Mouse (Mus musculus): ENCODE results near the gene Rps6ka1. TPM values are rescaled to one million over a fixed set of nuclear protein-coding genes. Genes with fewer than 3 reads are reported as not detected.
A peak's percentile ranks its signal among the peaks of the same experiment; 100 is the strongest.

The Rps6ka1 gene
- total and polyA plus RNA-seq, 2 experiments: 4.1 to 16.9 TPM

GRCm38 (mm10) chr4:133820806-133821560, 66.6 kb downstream of the Rps6ka1 start:
- peaks cover 4% of the 10 kb centered on the region; the same call in 1 of the 2 replicates for H3K4me1 ChIP-seq (ENCODE audit: control insufficient read depth, insufficient read depth, low read length)
- DNase-seq (ENCODE audit: extremely low read depth, low read depth, low spot score): no peak
- H3K36me3 ChIP-seq (ENCODE audit: control insufficient read depth, insufficient read depth, low read length): no peaks in the 10 kb centered on the region
- no peaks in the 10 kb centered on the region for H3K79me2 ChIP-seq (ENCODE audit: control insufficient read depth, insufficient read depth, low read length)
- H3K4me3 ChIP-seq (ENCODE audit: insufficient read depth, low read depth, low read length): no peak overlapping the region
- no peak overlapping the region; the same call in 1 of the 2 replicates for H3K9ac ChIP-seq (ENCODE audit: low read depth, low read length)
- no peaks in the 10 kb centered on the region for H3K27me3 ChIP-seq (ENCODE audit: control insufficient read depth, insufficient read depth, low read length)
- TF ChIP-seq POLR2A (IDR thresholded peaks at IDR 0.05; ENCODE audit: extremely low read depth, insufficient read depth, low read length): no peak
- no peak for TF ChIP-seq CTCF (IDR thresholded peaks at IDR 0.05; ENCODE audit: low read depth, low read length)
- 71% methylated on average over 9 of the region's 9 CpGs for WGBS
- H3K27ac ChIP-seq (replicated peaks; ENCODE audit: insufficient read depth, low read depth, low read length): no peak overlapping the region

- Histone ChIP-seq H3K9ac (ENCODE audit: low read depth, low read length) (no peak overlapping the region), H3K4me1 (ENCODE audit: control insufficient read depth, insufficient read depth, low read length) (peaks cover 8% of the 10 kb centered on the region), H3K27me3 (ENCODE audit: control insufficient read depth, insufficient read depth, low read length) (no peaks in the 10 kb centered on the region), H3K79me2 (ENCODE audit: control insufficient read depth, insufficient read depth, low read length) (no peaks in the 10 kb centered on the region), H3K36me3 (ENCODE audit: control insufficient read depth, insufficient read depth, low read length) (no peaks in the 10 kb centered on the region), H3K4me3 (ENCODE audit: insufficient read depth, low read depth, low read length) (no peak overlapping the region), H3K27ac (replicated peaks; ENCODE audit: insufficient read depth, low read depth, low read length) (no peak overlapping the region)
- no peak for TF ChIP-seq CTCF (IDR thresholded peaks at IDR 0.05; ENCODE audit: low read depth, low read length)
- no peak for TF ChIP-seq POLR2A (IDR thresholded peaks at IDR 0.05; ENCODE audit: extremely low read depth, insufficient read depth, low read length)
- no peak for DNase-seq (ENCODE audit: extremely low read depth, low read depth, low spot score)
- 66% methylated on average over 4 of the region's 4 CpGs for WGBS
Measured at GRCm38 (mm10) chr4:133820166-133820565, 67.4 kb downstream of the Rps6ka1 start.

GRCm38 (mm10) chr4:133817356-133817755, 70.2 kb downstream of the Rps6ka1 start:
- Histone ChIP-seq H3K27me3 (ENCODE audit: control insufficient read depth, insufficient read depth, low read length) (no peaks in the 10 kb centered on the region), H3K4me3 (ENCODE audit: insufficient read depth, low read depth, low read length) (no peak overlapping the region), H3K4me1 (ENCODE audit: control insufficient read depth, insufficient read depth, low read length) (peaks cover 8% of the 10 kb centered on the region), H3K27ac (replicated peaks; ENCODE audit: insufficient read depth, low read depth, low read length) (no peak overlapping the region), H3K36me3 (ENCODE audit: control insufficient read depth, insufficient read depth, low read length) (no peaks in the 10 kb centered on the region), H3K79me2 (ENCODE audit: control insufficient read depth, insufficient read depth, low read length) (no peaks in the 10 kb centered on the region), H3K9ac (ENCODE audit: low read depth, low read length) (no peak overlapping the region)
- WGBS: 93% methylated on average over 5 of the region's 5 CpGs
- no peak for DNase-seq (ENCODE audit: extremely low read depth, low read depth, low spot score)
- no peak for TF ChIP-seq CTCF (IDR thresholded peaks at IDR 0.05; ENCODE audit: low read depth, low read length)
- TF ChIP-seq POLR2A (IDR thresholded peaks at IDR 0.05; ENCODE audit: extremely low read depth, insufficient read depth, low read length): no peak

- Histone ChIP-seq H3K27ac (replicated peaks; ENCODE audit: insufficient read depth, low read depth, low read length) (no peak overlapping the region), H3K36me3 (ENCODE audit: control insufficient read depth, insufficient read depth, low read length) (no peaks in the 10 kb centered on the region), H3K9ac (ENCODE audit: low read depth, low read length) (peak overlapping the region; percentile 18; the same call in 1 of the 2 replicates), H3K27me3 (ENCODE audit: control insufficient read depth, insufficient read depth, low read length) (no peaks in the 10 kb centered on the region), H3K4me3 (ENCODE audit: insufficient read depth, low read depth, low read length) (no peak overlapping the region; the same call in 1 of the 2 replicates), H3K79me2 (ENCODE audit: control insufficient read depth, insufficient read depth, low read length) (no peaks in the 10 kb centered on the region), H3K4me1 (ENCODE audit: control insufficient read depth, insufficient read depth, low read length) (peaks cover 8% of the 10 kb centered on the region)
- peak; percentile 26 for DNase-seq (ENCODE audit: extremely low read depth, low read depth, low spot score)
- TF ChIP-seq CTCF (IDR thresholded peaks at IDR 0.05; ENCODE audit: low read depth, low read length): no peak
- TF ChIP-seq POLR2A (IDR thresholded peaks at IDR 0.05; ENCODE audit: extremely low read depth, insufficient read depth, low read length): no peak
- 24% methylated on average over 7 of the region's 7 CpGs for WGBS
Measured at GRCm38 (mm10) chr4:133816504-133816875, 71.1 kb downstream of the Rps6ka1 start.

- Histone ChIP-seq H3K79me2 (ENCODE audit: control insufficient read depth, insufficient read depth, low read length) (no peaks in the 10 kb centered on the region), H3K4me1 (ENCODE audit: control insufficient read depth, insufficient read depth, low read length) (peaks cover 8% of the 10 kb centered on the region), H3K9ac (ENCODE audit: low read depth, low read length) (peak overlapping the region; percentile 33; the same call in 1 of the 2 replicates), H3K4me3 (ENCODE audit: insufficient read depth, low read depth, low read length) (no peak overlapping the region; the same call in 1 of the 2 replicates), H3K36me3 (ENCODE audit: control insufficient read depth, insufficient read depth, low read length) (no peaks in the 10 kb centered on the region), H3K27me3 (ENCODE audit: control insufficient read depth, insufficient read depth, low read length) (no peaks in the 10 kb centered on the region), H3K27ac (replicated peaks; ENCODE audit: insufficient read depth, low read depth, low read length) (0 out of 2 replicates have a peak overlapping the region, but pooled peaks have one; percentile 34)
- TF ChIP-seq CTCF (IDR thresholded peaks at IDR 0.05; ENCODE audit: low read depth, low read length) (no peak), POLR2A (IDR thresholded peaks at IDR 0.05; ENCODE audit: extremely low read depth, insufficient read depth, low read length) (no peak)
- WGBS: 38% methylated on average over 16 of the region's 16 CpGs
- DNase-seq (ENCODE audit: extremely low read depth, low read depth, low spot score): peak; percentile 42
Measured at GRCm38 (mm10) chr4:133815635-133816503, 71.7 kb downstream of the Rps6ka1 start.
